Mouse (Mus musculus): ENCODE data around the gene Nr2c2ap. TPM values are rescaled to one million over a fixed set of nuclear protein-coding genes. Genes with fewer than 3 reads are reported as not detected.

Gene Nr2c2ap
- polyA plus RNA-seq, 1 experiment from 2014 or later: 25.1 TPM

GRCm38 (mm10) chr8:70173320-70173719 lies 42.2 kb downstream of the Nr2c2ap start:
- Histone ChIP-seq H3K9ac (peak overlapping the region; percentile 81; the same call in 1 of the 2 replicates), H3K36me3 (peaks cover 20% of the 10 kb centered on the region), H3K4me1 (peaks cover 17% of the 10 kb centered on the region), H3K4me2 (replicated peaks) (peak overlapping the region; percentile 62), H3K27me3 (no peaks in the 10 kb centered on the region), H3K9me3 (no peaks in the 10 kb centered on the region), H3K4me3 (peak overlapping the region; percentile 77), H3K27ac (no peak overlapping the region)
- no peak for ATAC-seq (ENCODE audit: low FRiP score, low read depth)
- WGBS: 69% methylated on average over 5 of the region's 5 CpGs

GRCm38 (mm10) chr8:70174079-70174478 lies 42.9 kb downstream of the Nr2c2ap start:
- H3K36me3 ChIP-seq: peaks cover 24% of the 10 kb centered on the region
- no peak overlapping the region for H3K9ac ChIP-seq
- no peak overlapping the region for H3K4me3 ChIP-seq
- no peaks in the 10 kb centered on the region for H3K9me3 ChIP-seq
- no peak overlapping the region for H3K4me2 ChIP-seq (replicated peaks)
- WGBS: 84% methylated on average over 7 of the region's 7 CpGs
- H3K27me3 ChIP-seq: no peaks in the 10 kb centered on the region
- H3K27ac ChIP-seq: no peak overlapping the region
- no peak for ATAC-seq (ENCODE audit: low FRiP score, low read depth)
- H3K4me1 ChIP-seq: peaks cover 17% of the 10 kb centered on the region

DNA sequence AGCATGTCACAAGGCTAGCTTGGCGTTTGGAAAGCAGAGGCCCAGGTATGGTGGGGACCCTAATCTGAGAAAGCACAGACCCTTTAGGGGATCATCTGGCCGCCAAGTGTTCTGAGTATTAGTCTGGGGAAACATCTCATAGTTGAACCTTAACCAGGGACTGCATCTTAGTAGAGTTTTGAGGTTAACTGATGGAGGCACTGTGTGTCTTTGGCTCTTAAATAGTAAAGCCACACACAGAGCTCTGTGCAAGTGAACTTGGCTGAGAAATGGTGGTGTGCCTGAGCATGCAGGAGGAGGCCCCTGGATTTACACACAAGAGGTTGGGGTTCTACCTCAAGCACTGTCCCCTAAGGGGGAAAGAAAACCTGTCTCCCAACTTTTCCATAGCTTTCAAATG lies 47.1 kb downstream of the Nr2c2ap start:
- peaks cover 57% of the 10 kb centered on the region for H3K36me3 ChIP-seq
- WGBS: 88% methylated on average over 2 of the region's 2 CpGs
- H3K4me2 ChIP-seq (replicated peaks): no peak overlapping the region
- no peak overlapping the region for H3K4me3 ChIP-seq
- no peak overlapping the region for H3K9ac ChIP-seq
- H3K27me3 ChIP-seq: no peaks in the 10 kb centered on the region
- H3K4me1 ChIP-seq: peaks cover 19% of the 10 kb centered on the region
- ATAC-seq (ENCODE audit: low FRiP score, low read depth): no peak
- H3K27ac ChIP-seq: no peak overlapping the region
- no peaks in the 10 kb centered on the region for H3K9me3 ChIP-seq

- Histone ChIP-seq H3K4me3 (no peak overlapping the region), H3K27ac (no peak overlapping the region), H3K4me2 (replicated peaks) (no peak overlapping the region), H3K9me3 (no peaks in the 10 kb centered on the region), H3K27me3 (no peaks in the 10 kb centered on the region), H3K36me3 (peaks cover 64% of the 10 kb centered on the region), H3K4me1 (peaks cover 15% of the 10 kb centered on the region), H3K9ac (no peak overlapping the region)
- no peak for ATAC-seq (ENCODE audit: low FRiP score, low read depth)
- 97% methylated on average over 4 of the region's 4 CpGs for WGBS
These were observed 47.9 kb downstream of the Nr2c2ap start for GRCm38 (mm10) chr8:70179082-70179481.

DNA sequence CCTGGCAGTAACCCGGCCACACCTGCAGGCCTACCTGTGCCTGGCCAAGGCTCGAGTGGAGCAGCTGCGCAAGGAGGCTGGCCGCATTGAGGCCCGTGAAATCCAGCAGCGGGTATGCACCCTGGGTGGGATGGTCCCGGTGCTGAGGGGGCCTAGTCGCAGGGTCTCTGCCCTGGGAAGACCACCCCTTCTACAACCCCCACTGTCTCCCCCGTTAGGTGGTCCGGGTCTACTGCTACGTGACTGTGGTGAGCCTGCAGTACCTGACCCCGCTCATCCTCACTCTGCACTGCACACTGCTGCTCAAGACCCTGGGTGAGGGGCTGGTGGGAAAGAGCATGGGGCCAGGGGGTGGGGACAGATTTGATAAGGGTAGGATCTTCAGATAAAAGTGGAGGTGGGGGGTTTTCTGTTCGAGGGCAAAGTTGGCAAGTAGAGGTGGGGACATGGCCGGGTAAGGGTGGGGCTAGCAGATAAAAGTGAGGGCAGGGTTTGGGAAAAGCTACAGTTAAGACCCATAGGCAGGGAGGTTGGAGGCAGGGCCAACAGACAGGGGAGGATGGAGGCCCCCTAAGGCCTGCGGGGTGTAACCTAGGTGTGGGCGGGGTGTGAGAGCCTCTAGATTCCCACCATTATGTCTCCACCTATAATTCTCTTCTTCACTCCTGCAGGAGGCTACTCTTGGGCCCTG lies 50.2 kb downstream of the Nr2c2ap start:
- H3K9ac ChIP-seq: peak overlapping the region; percentile 35; the same call in 1 of the 2 replicates
- peaks cover 11% of the 10 kb centered on the region; the same call in 1 of the 2 replicates for H3K4me1 ChIP-seq
- no peak overlapping the region for H3K4me2 ChIP-seq (replicated peaks)
- H3K9me3 ChIP-seq: no peaks in the 10 kb centered on the region
- ATAC-seq (ENCODE audit: low FRiP score, low read depth): no peak
- no peak overlapping the region for H3K27ac ChIP-seq
- WGBS: 56% methylated on average over 16 of the region's 16 CpGs
- no peaks in the 10 kb centered on the region for H3K27me3 ChIP-seq
- peaks cover 58% of the 10 kb centered on the region for H3K36me3 ChIP-seq
- no peak overlapping the region for H3K4me3 ChIP-seq

- peaks cover 52% of the 10 kb centered on the region for H3K36me3 ChIP-seq
- H3K4me2 ChIP-seq (replicated peaks): no peak overlapping the region
- peaks cover 11% of the 10 kb centered on the region; the same call in 1 of the 2 replicates for H3K4me1 ChIP-seq
- H3K4me3 ChIP-seq: no peak overlapping the region
- ATAC-seq (ENCODE audit: low FRiP score, low read depth): no peak
- 21% methylated on average over 2 of the region's 2 CpGs for WGBS
- no peak overlapping the region for H3K27ac ChIP-seq
- H3K9me3 ChIP-seq: no peaks in the 10 kb centered on the region
- H3K27me3 ChIP-seq: no peaks in the 10 kb centered on the region
- peak overlapping the region; percentile 4; the same call in 1 of the 2 replicates for H3K9ac ChIP-seq
These were observed 50.7 kb downstream of the Nr2c2ap start for GRCm38 (mm10) chr8:70181903-70182252.

GRCm38 (mm10) chr8:70183194-70183593 lies 52.1 kb downstream of the Nr2c2ap start:
- no peak for ATAC-seq (ENCODE audit: low FRiP score, low read depth)
- Histone ChIP-seq H3K27me3 (no peaks in the 10 kb centered on the region), H3K36me3 (peaks cover 47% of the 10 kb centered on the region), H3K9me3 (no peaks in the 10 kb centered on the region), H3K9ac (no peak overlapping the region), H3K4me3 (no peak overlapping the region), H3K4me2 (replicated peaks) (no peak overlapping the region), H3K27ac (no peak overlapping the region), H3K4me1 (peaks cover 11% of the 10 kb centered on the region; the same call in 1 of the 2 replicates)
- WGBS: 91% methylated on average over 4 of the region's 4 CpGs

Small RNA genes lying within 50 kb of the gene (microRNA-seq; reads per million reads assigned to microRNA genes)
- not detected for gene Mir7066

Other genes with a start within 250 kb of the Nr2c2ap start
- gene Cilp2, start 243.6 kb upstream of the Nr2c2ap start, polyA plus RNA-seq (2015; fragmentation: Nextera tagmentation; extraction: Ambion mirVana): 1.2 and 1.6 TPM in 2 replicates
- 4.3 TPM in 2 replicates for gene Tssk6, start 229.1 kb upstream of the Nr2c2ap start, polyA plus RNA-seq (2015; fragmentation: Nextera tagmentation; extraction: Ambion mirVana)
- gene Ndufa13, start 228.8 kb upstream of the Nr2c2ap start, polyA plus RNA-seq (2015; fragmentation: Nextera tagmentation; extraction: Ambion mirVana): 173 and 181 TPM in 2 replicates
- 4.2 and 6.6 TPM in 2 replicates for gene Yjefn3, start 228.6 kb upstream of the Nr2c2ap start, polyA plus RNA-seq (2015; fragmentation: Nextera tagmentation; extraction: Ambion mirVana)
- gene Gatad2a, start 134.9 kb upstream of the Nr2c2ap start, polyA plus RNA-seq (2015; fragmentation: Nextera tagmentation; extraction: Ambion mirVana): 37.7 and 40.7 TPM in 2 replicates
- 59.5 and 62.8 TPM in 2 replicates for gene Mau2, start 88.6 kb upstream of the Nr2c2ap start, polyA plus RNA-seq (2015; fragmentation: Nextera tagmentation; extraction: Ambion mirVana)
- 54.5 and 58.5 TPM in 2 replicates for gene Sugp1, start 88.5 kb upstream of the Nr2c2ap start, polyA plus RNA-seq (2015; fragmentation: Nextera tagmentation; extraction: Ambion mirVana)
- gene Tm6sf2, start 58.4 kb upstream of the Nr2c2ap start, polyA plus RNA-seq (2015; fragmentation: Nextera tagmentation; extraction: Ambion mirVana): 1.0 and 1.2 TPM in 2 replicates
- not detected in 2 replicates for gene Hapln4, start 47.9 kb upstream of the Nr2c2ap start, polyA plus RNA-seq (2015; fragmentation: Nextera tagmentation; extraction: Ambion mirVana)
- 0.67 and 0.87 TPM in 2 replicates for gene Ncan, start 10.5 kb upstream of the Nr2c2ap start, polyA plus RNA-seq (2015; fragmentation: Nextera tagmentation; extraction: Ambion mirVana)
- 23.8 and 26.0 TPM in 2 replicates for gene Rfxank, start 7.8 kb downstream of the Nr2c2ap start, polyA plus RNA-seq (2015; fragmentation: Nextera tagmentation; extraction: Ambion mirVana)
- 51.0 and 56.0 TPM in 2 replicates for gene Borcs8, start 8.2 kb downstream of the Nr2c2ap start, polyA plus RNA-seq (2015; fragmentation: Nextera tagmentation; extraction: Ambion mirVana)
- 0.38 TPM in 2 replicates for gene Mef2b, start 8.4 kb downstream of the Nr2c2ap start, polyA plus RNA-seq (2015; fragmentation: Nextera tagmentation; extraction: Ambion mirVana)
- gene Tmem161a, start 41.0 kb downstream of the Nr2c2ap start, polyA plus RNA-seq (2015; fragmentation: Nextera tagmentation; extraction: Ambion mirVana): 66.5 and 70.6 TPM in 2 replicates
- 4.0 and 4.6 TPM in 2 replicates for gene Slc25a42, start 81.0 kb downstream of the Nr2c2ap start, polyA plus RNA-seq (2015; fragmentation: Nextera tagmentation; extraction: Ambion mirVana)
- 37.0 and 40.5 TPM in 2 replicates for gene Sugp2, start 102.9 kb downstream of the Nr2c2ap start, polyA plus RNA-seq (2015; fragmentation: Nextera tagmentation; extraction: Ambion mirVana)
- gene Armc6, start 103.1 kb downstream of the Nr2c2ap start, polyA plus RNA-seq (2015; fragmentation: Nextera tagmentation; extraction: Ambion mirVana): 25.5 and 26.2 TPM in 2 replicates
- gene Homer3, start 151.5 kb downstream of the Nr2c2ap start, polyA plus RNA-seq (2015; fragmentation: Nextera tagmentation; extraction: Ambion mirVana): 57.9 and 58.1 TPM in 2 replicates
- 55.8 and 60.9 TPM in 2 replicates for gene Ddx49, start 171.2 kb downstream of the Nr2c2ap start, polyA plus RNA-seq (2015; fragmentation: Nextera tagmentation; extraction: Ambion mirVana)
- 340 and 345 TPM in 2 replicates for gene Cope, start 171.2 kb downstream of the Nr2c2ap start, polyA plus RNA-seq (2015; fragmentation: Nextera tagmentation; extraction: Ambion mirVana)
- 10.0 and 10.2 TPM in 2 replicates for gene Cers1, start 184.4 kb downstream of the Nr2c2ap start, polyA plus RNA-seq (2015; fragmentation: Nextera tagmentation; extraction: Ambion mirVana)
- gene Gdf1, start 198.5 kb downstream of the Nr2c2ap start, polyA plus RNA-seq (2015; fragmentation: Nextera tagmentation; extraction: Ambion mirVana): 0.78 and 2.7 TPM in 2 replicates
- 18.7 and 19.5 TPM in 2 replicates for gene Upf1, start 221.9 kb downstream of the Nr2c2ap start, polyA plus RNA-seq (2015; fragmentation: Nextera tagmentation; extraction: Ambion mirVana)
- 26.4 and 40.8 TPM in 2 replicates for gene Comp, start 242.2 kb downstream of the Nr2c2ap start, polyA plus RNA-seq (2015; fragmentation: Nextera tagmentation; extraction: Ambion mirVana)

Data from limb, embryonic 13.5 days (tissue).